Mouse (Mus musculus): ENCODE data around the gene Snx33. TPM values are rescaled to one million over a fixed set of nuclear protein-coding genes. Genes with fewer than 3 reads are reported as not detected.
"Not testable (repeated sequence)": the region's sequence is repeated elsewhere in the genome, so short reads cannot be mapped to it uniquely, and the experiment has no call there.

Snx33 gene
- total and polyA plus RNA-seq, 2 experiments from 2014 or later = 5.2 to 11.4 TPM

GRCm38 (mm10) chr9:56915695-56916410 is 12.3 kb downstream of the Snx33 start:
- Histone ChIP-seq H3K9me3 (replicated peaks; ENCODE audit: control insufficient read depth, low read length) (no peaks in the 10 kb centered on the region), H3K9ac (replicated peaks; ENCODE audit: low read depth, low read length) (no peak overlapping the region), H3K27ac (ENCODE audit: low read depth) (no peak overlapping the region), H3K36me3 (replicated peaks; ENCODE audit: control insufficient read depth, insufficient read depth, low read length) (peaks cover 41% of the 10 kb centered on the region), H3K4me3 (ENCODE audit: low read depth, low read length) (no peak overlapping the region), H3K4me2 (ENCODE audit: low read depth, low read length) (no peak overlapping the region), H3K4me1 (ENCODE audit: control insufficient read depth, insufficient read depth) (no peaks in the 10 kb centered on the region), H3K27me3 (ENCODE audit: control insufficient read depth, insufficient read depth, low read length) (no peaks in the 10 kb centered on the region)
- TF ChIP-seq EP300 (IDR thresholded peaks at IDR 0.05; ENCODE audit: low read depth) = no peak
- TF ChIP-seq CTCF (IDR thresholded peaks at IDR 0.05; ENCODE audit: low read depth) = no peak
- DNase-seq (ENCODE audit: low spot score) (no peak), ATAC-seq (ENCODE audit: insufficient read depth, low read depth) (no peak)
- 65% methylated on average over 5 of the region's 5 CpGs for WGBS

GRCm38 (mm10) chr9:56915116-56915515 is 13.1 kb downstream of the Snx33 start:
- TF ChIP-seq EP300 (IDR thresholded peaks at IDR 0.05; ENCODE audit: low read depth) (no peak), CTCF (IDR thresholded peaks at IDR 0.05; ENCODE audit: low read depth) (no peak)
- no peak for DNase-seq (ENCODE audit: low spot score)
- Histone ChIP-seq H3K27me3 (ENCODE audit: control insufficient read depth, insufficient read depth, low read length) (no peaks in the 10 kb centered on the region), H3K4me1 (ENCODE audit: control insufficient read depth, insufficient read depth) (no peaks in the 10 kb centered on the region), H3K9me3 (replicated peaks; ENCODE audit: control insufficient read depth, low read length) (no peaks in the 10 kb centered on the region), H3K27ac (ENCODE audit: low read depth) (no peak overlapping the region), H3K9ac (replicated peaks; ENCODE audit: low read depth, low read length) (no peak overlapping the region), H3K4me3 (ENCODE audit: low read depth, low read length) (no peak overlapping the region), H3K4me2 (ENCODE audit: low read depth, low read length) (no peak overlapping the region), H3K36me3 (replicated peaks; ENCODE audit: control insufficient read depth, insufficient read depth, low read length) (peaks cover 37% of the 10 kb centered on the region)
- no peak for ATAC-seq (ENCODE audit: insufficient read depth, low read depth)
- 74% methylated on average over 1 of the region's 1 CpGs for WGBS

- TF ChIP-seq EP300 (IDR thresholded peaks at IDR 0.05; ENCODE audit: low read depth) = no peak
- TF ChIP-seq CTCF (IDR thresholded peaks at IDR 0.05; ENCODE audit: low read depth) = no peak
- ATAC-seq (ENCODE audit: insufficient read depth, low read depth) = 0 out of 2 replicates have a peak, but pooled peaks have one; percentile 22
- Histone ChIP-seq H3K4me1 (ENCODE audit: control insufficient read depth, insufficient read depth) (no peaks in the 10 kb centered on the region), H3K4me3 (ENCODE audit: low read depth, low read length) (no peak overlapping the region), H3K9me3 (replicated peaks; ENCODE audit: control insufficient read depth, low read length) (no peaks in the 10 kb centered on the region), H3K27me3 (ENCODE audit: control insufficient read depth, insufficient read depth, low read length) (no peaks in the 10 kb centered on the region), H3K4me2 (ENCODE audit: low read depth, low read length) (no peak overlapping the region), H3K27ac (ENCODE audit: low read depth) (no peak overlapping the region), H3K9ac (replicated peaks; ENCODE audit: low read depth, low read length) (no peak overlapping the region), H3K36me3 (replicated peaks; ENCODE audit: control insufficient read depth, insufficient read depth, low read length) (peaks cover 34% of the 10 kb centered on the region)
- 79% methylated on average over 9 of the region's 9 CpGs for WGBS
- DNase-seq (ENCODE audit: low spot score) = no peak
These were observed 14.2 kb downstream of the Snx33 start for GRCm38 (mm10) chr9:56913991-56914390.

DNA sequence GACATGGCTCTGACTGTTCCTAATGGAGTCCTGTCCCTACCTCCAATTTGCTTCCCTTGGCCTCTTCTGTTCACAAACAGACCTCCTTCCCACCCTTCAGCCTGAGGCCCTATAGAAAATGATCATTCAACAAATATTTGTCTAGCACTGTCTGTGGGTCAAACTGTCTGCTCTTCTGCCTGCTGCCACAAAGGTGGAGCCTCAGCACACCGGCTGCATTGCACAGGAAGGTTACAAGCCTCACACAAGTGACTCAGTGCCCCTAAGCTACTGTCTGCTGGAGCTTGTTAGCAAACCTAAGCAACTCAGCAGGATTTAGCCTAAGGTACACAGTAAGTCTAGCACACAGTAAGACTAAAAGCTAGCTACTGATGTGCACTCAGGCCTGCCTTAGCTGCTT is 17.2 kb downstream of the Snx33 start:
- Histone ChIP-seq H3K4me3 (ENCODE audit: low read depth, low read length) (no peak overlapping the region), H3K36me3 (replicated peaks; ENCODE audit: control insufficient read depth, insufficient read depth, low read length) (0 out of 2 replicates have a peak, but pooled peaks cover 11% of the 10 kb centered on the region)
- WGBS = 42% methylated on average over 1 of the region's 1 CpGs

DNA sequence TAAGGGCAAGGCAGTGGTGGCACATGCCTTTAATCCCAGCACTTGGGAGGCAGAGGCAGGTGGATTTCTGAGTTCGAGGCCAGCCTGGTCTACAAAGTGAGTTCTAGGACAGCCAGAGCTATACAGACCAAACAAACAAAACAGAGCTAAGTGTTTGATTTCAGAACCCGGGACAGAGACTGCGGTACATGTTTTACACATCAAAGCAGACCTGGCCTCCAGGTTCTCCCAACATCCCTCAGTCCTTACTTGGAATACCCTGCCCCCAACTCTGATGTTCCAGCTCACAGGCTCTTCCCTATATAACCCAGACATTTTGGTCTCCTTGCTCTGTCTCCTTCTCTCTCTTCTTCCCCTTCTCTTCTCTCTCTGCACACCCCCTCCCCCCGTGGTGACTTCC is 18.2 kb downstream of the Snx33 start:
- WGBS = 43% methylated on average over 4 of the region's 4 CpGs
- ATAC-seq (ENCODE audit: insufficient read depth, low read depth); DNase-seq (ENCODE audit: low spot score): not testable (repeated sequence)

More for the DNA sequence above, 17.2 kb downstream of the Snx33 start:
- no peak overlapping the region for H3K9ac ChIP-seq (replicated peaks; ENCODE audit: low read depth, low read length)
- ATAC-seq (ENCODE audit: insufficient read depth, low read depth) = no peak
- H3K4me1 ChIP-seq (ENCODE audit: control insufficient read depth, insufficient read depth) = no peaks in the 10 kb centered on the region; the same call in 1 of the 2 replicates
- DNase-seq (ENCODE audit: low spot score) = no peak
- no peak for TF ChIP-seq CTCF (IDR thresholded peaks at IDR 0.05; ENCODE audit: low read depth)
- H3K4me2 ChIP-seq (ENCODE audit: low read depth, low read length) = no peak overlapping the region
- H3K27ac ChIP-seq (ENCODE audit: low read depth) = no peak overlapping the region
- H3K27me3 ChIP-seq (ENCODE audit: control insufficient read depth, insufficient read depth, low read length) = no peaks in the 10 kb centered on the region
- H3K9me3 ChIP-seq (replicated peaks; ENCODE audit: control insufficient read depth, low read length) = no peaks in the 10 kb centered on the region

DNA sequence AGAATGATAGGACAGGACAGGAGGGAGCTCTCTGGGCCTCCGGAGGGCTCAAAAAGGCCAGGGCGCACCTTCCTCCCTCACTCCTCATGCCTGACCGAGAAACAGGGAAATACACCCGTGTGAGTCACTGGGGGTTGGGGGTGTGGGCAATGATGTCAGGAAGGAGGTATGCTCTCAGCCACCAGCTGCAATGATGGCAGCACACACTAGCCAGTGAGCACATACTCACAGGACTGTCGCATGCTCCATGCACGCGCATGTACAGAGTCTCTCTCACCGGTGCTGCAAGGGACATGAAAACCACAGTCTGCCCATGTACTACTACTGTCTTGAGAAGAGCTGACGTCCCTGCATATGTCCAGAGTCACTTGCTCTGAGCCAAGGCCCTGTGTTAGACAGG is 20.6 kb downstream of the Snx33 start:
- ATAC-seq (ENCODE audit: insufficient read depth, low read depth) (peak; percentile 49; the same call in 1 of the 2 replicates), DNase-seq (ENCODE audit: low spot score) (no peak)
- Histone ChIP-seq H3K4me2 (ENCODE audit: low read depth, low read length) (no peak overlapping the region), H3K27me3 (ENCODE audit: control insufficient read depth, insufficient read depth, low read length) (no peaks in the 10 kb centered on the region), H3K9me3 (replicated peaks; ENCODE audit: control insufficient read depth, low read length) (no peaks in the 10 kb centered on the region), H3K27ac (ENCODE audit: low read depth) (no peak overlapping the region), H3K4me3 (ENCODE audit: low read depth, low read length) (no peak overlapping the region), H3K36me3 (replicated peaks; ENCODE audit: control insufficient read depth, insufficient read depth, low read length) (no peaks in the 10 kb centered on the region), H3K4me1 (ENCODE audit: control insufficient read depth, insufficient read depth) (no peaks in the 10 kb centered on the region; the same call in 1 of the 2 replicates), H3K9ac (replicated peaks; ENCODE audit: low read depth, low read length) (no peak overlapping the region)
- 46% methylated on average over 9 of the region's 9 CpGs for WGBS
- TF ChIP-seq EP300 (IDR thresholded peaks at IDR 0.05; ENCODE audit: low read depth) (no peak), CTCF (IDR thresholded peaks at IDR 0.05; ENCODE audit: low read depth) (no peak)

More for the DNA sequence above, 18.2 kb downstream of the Snx33 start:
- not testable (repeated sequence) for H3K9ac ChIP-seq (replicated peaks; ENCODE audit: low read depth, low read length); H3K4me3 ChIP-seq (ENCODE audit: low read depth, low read length); H3K27me3 ChIP-seq (ENCODE audit: control insufficient read depth, insufficient read depth, low read length); H3K4me1 ChIP-seq (ENCODE audit: control insufficient read depth, insufficient read depth); H3K4me2 ChIP-seq (ENCODE audit: low read depth, low read length); H3K9me3 ChIP-seq (replicated peaks; ENCODE audit: control insufficient read depth, low read length); H3K27ac ChIP-seq (ENCODE audit: low read depth); H3K36me3 ChIP-seq (replicated peaks; ENCODE audit: control insufficient read depth, insufficient read depth, low read length)
